Mouse (Mus musculus) lung, postnatal 0 days (tissue): Measurements from ENCODE around the gene Prkce.

ENCODE experiments used
- CTCF ChIP-seq: IDR thresholded peaks from 2 replicates; pipeline ENCODE4 v1.5.1; 2016; ENCODE audit warnings: antibody characterized with exemption, mild to moderate bottlenecking
- EP300 ChIP-seq: IDR thresholded peaks from 2 replicates; pipeline ENCODE4 v1.6.1; 2016; ENCODE audit warnings: antibody characterized with exemption, mild to moderate bottlenecking, control low read depth

GRCm38 (mm10) chr17:86484087-86484737 is 316.6 kb downstream of the Prkce start:
- peak; percentile 96 for TF ChIP-seq CTCF
- no peak for TF ChIP-seq EP300
